Mouse (Mus musculus): ENCODE results near the gene Antxr1. TPM values are rescaled to one million over a fixed set of nuclear protein-coding genes. Genes with fewer than 3 reads are reported as not detected.

Gene Antxr1
- polyA plus RNA-seq (2015; fragmentation: Nextera tagmentation; extraction: Ambion mirVana), result 5.2 and 5.5 TPM in 2 replicates

GRCm38 (mm10) chr6:87335091-87335934, at the start of gene Antxr1:
TSS of gene Antxr1 (minus strand) at chr6:87335821.
- Histone ChIP-seq H3K36me3 (ENCODE audit: insufficient read depth, low read length) (no peaks in the 10 kb centered on the region), H3K4me2 (replicated peaks; ENCODE audit: low read depth, low read length) (peak within 1 kb of the TSS; percentile 91), H3K9ac (replicated peaks; ENCODE audit: low read length) (peak within 1 kb of the TSS; percentile 92), H3K4me3 (ENCODE audit: low read length) (peak within 1 kb of the TSS; percentile 79), H3K9me3 (ENCODE audit: low read length) (no peaks in the 10 kb centered on the region), H3K4me1 (ENCODE audit: insufficient read depth, low read length) (peaks cover 21% of the 10 kb centered on the region), H3K27me3 (ENCODE audit: insufficient read depth, low read length) (peaks cover 3% of the 10 kb centered on the region; the same call in 1 of the 2 replicates), H3K27ac (ENCODE audit: low read length) (peak within 1 kb of the TSS; percentile 89)
- under 1% methylated on average over 54 of the region's 54 CpGs for WGBS
- ATAC-seq (ENCODE audit: low FRiP score, low TSS enrichment), result peak; percentile 84

- Histone ChIP-seq H3K4me1 (ENCODE audit: insufficient read depth, low read length) (peaks cover 10% of the 10 kb centered on the region; the same call in 1 of the 2 replicates), H3K27me3 (ENCODE audit: insufficient read depth, low read length) (peaks cover 25% of the 10 kb centered on the region), H3K9ac (replicated peaks; ENCODE audit: low read length) (no peak overlapping the region), H3K27ac (ENCODE audit: low read length) (no peak overlapping the region), H3K4me3 (ENCODE audit: low read length) (no peak overlapping the region), H3K4me2 (replicated peaks; ENCODE audit: low read depth, low read length) (peak overlapping the region; percentile 54), H3K9me3 (ENCODE audit: low read length) (no peaks in the 10 kb centered on the region), H3K36me3 (ENCODE audit: insufficient read depth, low read length) (no peaks in the 10 kb centered on the region)
- WGBS, result 45% methylated on average over 5 of the region's 6 CpGs
- no peak for ATAC-seq (ENCODE audit: low FRiP score, low TSS enrichment)
Measured at GRCm38 (mm10) chr6:87384761-87385160, 49.1 kb upstream of the Antxr1 start.

GRCm38 (mm10) chr6:87383926-87384691, 48.5 kb upstream of the Antxr1 start:
- ATAC-seq (ENCODE audit: low FRiP score, low TSS enrichment), result peak; percentile 59; the same call in 1 of the 2 replicates
- Histone ChIP-seq H3K27ac (ENCODE audit: low read length) (no peak overlapping the region), H3K4me2 (replicated peaks; ENCODE audit: low read depth, low read length) (peak overlapping the region; percentile 54), H3K4me1 (ENCODE audit: insufficient read depth, low read length) (peaks cover 7% of the 10 kb centered on the region; the same call in 1 of the 2 replicates), H3K9ac (replicated peaks; ENCODE audit: low read length) (peak overlapping the region; percentile 3; the same call in 1 of the 2 replicates), H3K36me3 (ENCODE audit: insufficient read depth, low read length) (no peaks in the 10 kb centered on the region), H3K27me3 (ENCODE audit: insufficient read depth, low read length) (peaks cover 25% of the 10 kb centered on the region), H3K9me3 (ENCODE audit: low read length) (no peaks in the 10 kb centered on the region), H3K4me3 (ENCODE audit: low read length) (peak overlapping the region; percentile 24)
- whole genome bisulfite sequencing, result 11% methylated on average over 24 of the region's 24 CpGs

GRCm38 (mm10) chr6:87373057-87373456, 37.4 kb upstream of the Antxr1 start, which contains the start of gene Gkn2:
TSS of gene Gkn2 (plus strand) at chr6:87373357.
- no peak for ATAC-seq (ENCODE audit: low FRiP score, low TSS enrichment)
- Histone ChIP-seq H3K27me3 (ENCODE audit: insufficient read depth, low read length) (no peaks in the 10 kb centered on the region), H3K36me3 (ENCODE audit: insufficient read depth, low read length) (no peaks in the 10 kb centered on the region), H3K4me2 (replicated peaks; ENCODE audit: low read depth, low read length) (no peak within 1 kb of the TSS), H3K4me1 (ENCODE audit: insufficient read depth, low read length) (no peaks in the 10 kb centered on the region), H3K27ac (ENCODE audit: low read length) (no peak within 1 kb of the TSS), H3K9me3 (ENCODE audit: low read length) (no peaks in the 10 kb centered on the region), H3K4me3 (ENCODE audit: low read length) (no peak within 1 kb of the TSS), H3K9ac (replicated peaks; ENCODE audit: low read length) (no peak within 1 kb of the TSS)
- WGBS, result 86% methylated on average over 9 of the region's 9 CpGs

GRCm38 (mm10) chr6:87369223-87369622, 33.6 kb upstream of the Antxr1 start:
- Histone ChIP-seq H3K9me3 (ENCODE audit: low read length) (no peaks in the 10 kb centered on the region), H3K27ac (ENCODE audit: low read length) (no peak overlapping the region), H3K4me3 (ENCODE audit: low read length) (no peak overlapping the region), H3K27me3 (ENCODE audit: insufficient read depth, low read length) (no peaks in the 10 kb centered on the region), H3K4me1 (ENCODE audit: insufficient read depth, low read length) (no peaks in the 10 kb centered on the region), H3K4me2 (replicated peaks; ENCODE audit: low read depth, low read length) (no peak overlapping the region), H3K9ac (replicated peaks; ENCODE audit: low read length) (no peak overlapping the region), H3K36me3 (ENCODE audit: insufficient read depth, low read length) (no peaks in the 10 kb centered on the region)
- no peak for ATAC-seq (ENCODE audit: low FRiP score, low TSS enrichment)
- 82% methylated on average over 5 of the region's 5 CpGs for WGBS

GRCm38 (mm10) chr6:87354441-87354840, 18.8 kb upstream of the Antxr1 start:
- no peak for ATAC-seq (ENCODE audit: low FRiP score, low TSS enrichment)
- WGBS, result 82% methylated on average over 5 of the region's 5 CpGs
- H3K4me3 ChIP-seq (ENCODE audit: low read length), result no peak overlapping the region

GRCm38 (mm10) chr6:87350829-87351228, 15.2 kb upstream of the Antxr1 start, which contains the start of gene Gkn1:
TSS of gene Gkn1 (minus strand) at chr6:87350942.
- WGBS, result 95% methylated on average over 8 of the region's 8 CpGs
- no peak within 1 kb of the TSS for H3K9ac ChIP-seq (replicated peaks; ENCODE audit: low read length)
- no peaks in the 10 kb centered on the region for H3K9me3 ChIP-seq (ENCODE audit: low read length)
- H3K27ac ChIP-seq (ENCODE audit: low read length), result no peak within 1 kb of the TSS
- H3K27me3 ChIP-seq (ENCODE audit: insufficient read depth, low read length), result no peaks in the 10 kb centered on the region; the same call in 1 of the 2 replicates
- no peaks in the 10 kb centered on the region for H3K4me1 ChIP-seq (ENCODE audit: insufficient read depth, low read length)
- H3K36me3 ChIP-seq (ENCODE audit: insufficient read depth, low read length), result no peaks in the 10 kb centered on the region
- H3K4me3 ChIP-seq (ENCODE audit: low read length), result no peak within 1 kb of the TSS
- no peak for ATAC-seq (ENCODE audit: low FRiP score, low TSS enrichment)
- no peak within 1 kb of the TSS for H3K4me2 ChIP-seq (replicated peaks; ENCODE audit: low read depth, low read length)

More at GRCm38 (mm10) chr6:87354441-87354840, 18.8 kb upstream of the Antxr1 start:
- Histone ChIP-seq H3K9ac (replicated peaks; ENCODE audit: low read length) (no peak overlapping the region), H3K9me3 (ENCODE audit: low read length) (no peaks in the 10 kb centered on the region), H3K4me2 (replicated peaks; ENCODE audit: low read depth, low read length) (no peak overlapping the region), H3K4me1 (ENCODE audit: insufficient read depth, low read length) (no peaks in the 10 kb centered on the region), H3K36me3 (ENCODE audit: insufficient read depth, low read length) (no peaks in the 10 kb centered on the region), H3K27ac (ENCODE audit: low read length) (no peak overlapping the region), H3K27me3 (ENCODE audit: insufficient read depth, low read length) (no peaks in the 10 kb centered on the region; the same call in 1 of the 2 replicates)

- 28% methylated on average over 6 of the region's 6 CpGs for WGBS
- ATAC-seq (ENCODE audit: low FRiP score, low TSS enrichment), result no peak
- Histone ChIP-seq H3K27ac (ENCODE audit: low read length) (no peak overlapping the region), H3K4me3 (ENCODE audit: low read length) (peak overlapping the region; percentile 79), H3K4me1 (ENCODE audit: insufficient read depth, low read length) (peaks cover 21% of the 10 kb centered on the region), H3K9me3 (ENCODE audit: low read length) (no peaks in the 10 kb centered on the region), H3K9ac (replicated peaks; ENCODE audit: low read length) (no peak overlapping the region), H3K36me3 (ENCODE audit: insufficient read depth, low read length) (no peaks in the 10 kb centered on the region), H3K4me2 (replicated peaks; ENCODE audit: low read depth, low read length) (peak overlapping the region; percentile 91; the same call in 1 of the 2 replicates), H3K27me3 (ENCODE audit: insufficient read depth, low read length) (peaks cover 3% of the 10 kb centered on the region; the same call in 1 of the 2 replicates)
Measured at GRCm38 (mm10) chr6:87335935-87336295, 294 bp upstream of the Antxr1 start.

GRCm38 (mm10) chr6:87334361-87335090, 1.1 kb downstream of the Antxr1 start:
- H3K27me3 ChIP-seq (ENCODE audit: insufficient read depth, low read length), result peaks cover 3% of the 10 kb centered on the region; the same call in 1 of the 2 replicates
- WGBS, result 10% methylated on average over 11 of the region's 11 CpGs
- H3K9ac ChIP-seq (replicated peaks; ENCODE audit: low read length), result peak overlapping the region; percentile 92
- H3K36me3 ChIP-seq (ENCODE audit: insufficient read depth, low read length), result no peaks in the 10 kb centered on the region
- H3K4me2 ChIP-seq (replicated peaks; ENCODE audit: low read depth, low read length), result peak overlapping the region; percentile 91
- H3K4me1 ChIP-seq (ENCODE audit: insufficient read depth, low read length), result peaks cover 21% of the 10 kb centered on the region
- H3K9me3 ChIP-seq (ENCODE audit: low read length), result no peaks in the 10 kb centered on the region
- peak overlapping the region; percentile 79 for H3K4me3 ChIP-seq (ENCODE audit: low read length)
- ATAC-seq (ENCODE audit: low FRiP score, low TSS enrichment), result no peak
- H3K27ac ChIP-seq (ENCODE audit: low read length), result peak overlapping the region; percentile 89; the same call in 1 of the 2 replicates
